Mouse (Mus musculus): ENCODE measurements around the gene Tmem26. TPM values are rescaled to one million over a fixed set of nuclear protein-coding genes. Genes with fewer than 3 reads are reported as not detected.

The Tmem26 gene
- polyA plus RNA-seq, 1 experiment from 2014 or later: 5.1 TPM

GRCm38 (mm10) chr10:68783856-68784255 lies 60.4 kb downstream of the Tmem26 start:
- no peak overlapping the region for H3K4me2 ChIP-seq (ENCODE audit: low read length)
- H3K4me1 ChIP-seq (ENCODE audit: control insufficient read depth, insufficient read depth, low read length): no peaks in the 10 kb centered on the region
- H3K36me3 ChIP-seq (ENCODE audit: control insufficient read depth, insufficient read depth, low read length): no peaks in the 10 kb centered on the region
- no peak overlapping the region for H3K27ac ChIP-seq (ENCODE audit: low read length)
- H3K4me3 ChIP-seq (ENCODE audit: low read depth, low read length): no peak overlapping the region
- no peaks in the 10 kb centered on the region for H3K27me3 ChIP-seq (ENCODE audit: control insufficient read depth, insufficient read depth, low read depth, low read length)
- H3K9ac ChIP-seq (ENCODE audit: low read depth, low read length): no peak overlapping the region
- ATAC-seq: no peak
- no peaks in the 10 kb centered on the region; the same call in 1 of the 2 replicates for H3K9me3 ChIP-seq (replicated peaks; ENCODE audit: control insufficient read depth, low read length, poor library complexity, severe bottlenecking)
- 93% methylated on average over 2 of the region's 2 CpGs for WGBS

GRCm38 (mm10) chr10:68784463-68784862 lies 61.0 kb downstream of the Tmem26 start:
- Histone ChIP-seq H3K27ac (ENCODE audit: low read length) (no peak overlapping the region), H3K27me3 (ENCODE audit: control insufficient read depth, insufficient read depth, low read depth, low read length) (no peaks in the 10 kb centered on the region), H3K36me3 (ENCODE audit: control insufficient read depth, insufficient read depth, low read length) (no peaks in the 10 kb centered on the region), H3K9ac (ENCODE audit: low read depth, low read length) (no peak overlapping the region), H3K4me1 (ENCODE audit: control insufficient read depth, insufficient read depth, low read length) (no peaks in the 10 kb centered on the region), H3K4me3 (ENCODE audit: low read depth, low read length) (no peak overlapping the region), H3K4me2 (ENCODE audit: low read length) (no peak overlapping the region), H3K9me3 (replicated peaks; ENCODE audit: control insufficient read depth, low read length, poor library complexity, severe bottlenecking) (no peaks in the 10 kb centered on the region; the same call in 1 of the 2 replicates)
- 87% methylated on average over 1 of the region's 1 CpGs for WGBS
- no peak for ATAC-seq

GRCm38 (mm10) chr10:68795466-68795865 lies 72.0 kb downstream of the Tmem26 start:
- Histone ChIP-seq H3K9me3 (replicated peaks; ENCODE audit: control insufficient read depth, low read length, poor library complexity, severe bottlenecking) (no peaks in the 10 kb centered on the region), H3K4me1 (ENCODE audit: control insufficient read depth, insufficient read depth, low read length) (no peaks in the 10 kb centered on the region), H3K27me3 (ENCODE audit: control insufficient read depth, insufficient read depth, low read depth, low read length) (no peaks in the 10 kb centered on the region), H3K4me3 (ENCODE audit: low read depth, low read length) (no peak overlapping the region), H3K27ac (ENCODE audit: low read length) (no peak overlapping the region), H3K36me3 (ENCODE audit: control insufficient read depth, insufficient read depth, low read length) (no peaks in the 10 kb centered on the region), H3K9ac (ENCODE audit: low read depth, low read length) (no peak overlapping the region), H3K4me2 (ENCODE audit: low read length) (no peak overlapping the region)
- WGBS: 13% methylated on average over 3 of the region's 3 CpGs
- ATAC-seq: no peak

- Histone ChIP-seq H3K27ac (ENCODE audit: low read length) (no peak overlapping the region), H3K4me2 (ENCODE audit: low read length) (no peak overlapping the region), H3K9me3 (replicated peaks; ENCODE audit: control insufficient read depth, low read length, poor library complexity, severe bottlenecking) (no peaks in the 10 kb centered on the region), H3K4me1 (ENCODE audit: control insufficient read depth, insufficient read depth, low read length) (no peaks in the 10 kb centered on the region), H3K36me3 (ENCODE audit: control insufficient read depth, insufficient read depth, low read length) (no peaks in the 10 kb centered on the region), H3K4me3 (ENCODE audit: low read depth, low read length) (no peak overlapping the region), H3K27me3 (ENCODE audit: control insufficient read depth, insufficient read depth, low read depth, low read length) (no peaks in the 10 kb centered on the region), H3K9ac (ENCODE audit: low read depth, low read length) (no peak overlapping the region)
- no peak for ATAC-seq
- WGBS: 76% methylated on average over 7 of the region's 7 CpGs
These were observed 76.4 kb downstream of the Tmem26 start for GRCm38 (mm10) chr10:68799883-68800282.

- Histone ChIP-seq H3K4me3 (ENCODE audit: low read depth, low read length) (no peak overlapping the region), H3K4me2 (ENCODE audit: low read length) (0 out of 2 replicates have a peak overlapping the region, but pooled peaks have one; percentile 5), H3K9me3 (replicated peaks; ENCODE audit: control insufficient read depth, low read length, poor library complexity, severe bottlenecking) (no peaks in the 10 kb centered on the region), H3K4me1 (ENCODE audit: control insufficient read depth, insufficient read depth, low read length) (no peaks in the 10 kb centered on the region), H3K27ac (ENCODE audit: low read length) (no peak overlapping the region), H3K36me3 (ENCODE audit: control insufficient read depth, insufficient read depth, low read length) (no peaks in the 10 kb centered on the region), H3K27me3 (ENCODE audit: control insufficient read depth, insufficient read depth, low read depth, low read length) (no peaks in the 10 kb centered on the region), H3K9ac (ENCODE audit: low read depth, low read length) (no peak overlapping the region)
- ATAC-seq: peak; percentile 66
- WGBS: 82% methylated on average over 7 of the region's 7 CpGs
These were observed 76.9 kb downstream of the Tmem26 start for GRCm38 (mm10) chr10:68800339-68800738.

GRCm38 (mm10) chr10:68806328-68806727 lies 82.9 kb downstream of the Tmem26 start:
- Histone ChIP-seq H3K4me1 (ENCODE audit: control insufficient read depth, insufficient read depth, low read length) (no peaks in the 10 kb centered on the region), H3K27ac (ENCODE audit: low read length) (no peak overlapping the region), H3K4me2 (ENCODE audit: low read length) (no peak overlapping the region), H3K4me3 (ENCODE audit: low read depth, low read length) (no peak overlapping the region), H3K9me3 (replicated peaks; ENCODE audit: control insufficient read depth, low read length, poor library complexity, severe bottlenecking) (no peaks in the 10 kb centered on the region), H3K27me3 (ENCODE audit: control insufficient read depth, insufficient read depth, low read depth, low read length) (no peaks in the 10 kb centered on the region), H3K36me3 (ENCODE audit: control insufficient read depth, insufficient read depth, low read length) (no peaks in the 10 kb centered on the region), H3K9ac (ENCODE audit: low read depth, low read length) (no peak overlapping the region)
- ATAC-seq: no peak
- 54% methylated on average over 1 of the region's 1 CpGs for WGBS

GRCm38 (mm10) chr10:68810958-68811357 lies 87.5 kb downstream of the Tmem26 start:
- H3K9ac ChIP-seq (ENCODE audit: low read depth, low read length): no peak overlapping the region
- H3K27me3 ChIP-seq (ENCODE audit: control insufficient read depth, insufficient read depth, low read depth, low read length): no peaks in the 10 kb centered on the region
- 92% methylated on average over 5 of the region's 5 CpGs for whole genome bisulfite sequencing
- no peaks in the 10 kb centered on the region for H3K9me3 ChIP-seq (replicated peaks; ENCODE audit: control insufficient read depth, low read length, poor library complexity, severe bottlenecking)
- no peak overlapping the region for H3K27ac ChIP-seq (ENCODE audit: low read length)
- no peak overlapping the region for H3K4me2 ChIP-seq (ENCODE audit: low read length)
- H3K4me1 ChIP-seq (ENCODE audit: control insufficient read depth, insufficient read depth, low read length): no peaks in the 10 kb centered on the region
- H3K4me3 ChIP-seq (ENCODE audit: low read depth, low read length): no peak overlapping the region
- no peak for ATAC-seq
- no peaks in the 10 kb centered on the region for H3K36me3 ChIP-seq (ENCODE audit: control insufficient read depth, insufficient read depth, low read length)

GRCm38 (mm10) chr10:68812699-68813098 lies 89.3 kb downstream of the Tmem26 start:
- ATAC-seq: no peak
- no peaks in the 10 kb centered on the region for H3K36me3 ChIP-seq (ENCODE audit: control insufficient read depth, insufficient read depth, low read length)
- 79% methylated on average over 12 of the region's 12 CpGs for WGBS
- H3K4me2 ChIP-seq (ENCODE audit: low read length): no peak overlapping the region
- H3K27ac ChIP-seq (ENCODE audit: low read length): no peak overlapping the region
- H3K4me1 ChIP-seq (ENCODE audit: control insufficient read depth, insufficient read depth, low read length): no peaks in the 10 kb centered on the region
- no peak overlapping the region for H3K4me3 ChIP-seq (ENCODE audit: low read depth, low read length)
- H3K27me3 ChIP-seq (ENCODE audit: control insufficient read depth, insufficient read depth, low read depth, low read length): no peaks in the 10 kb centered on the region
- H3K9me3 ChIP-seq (replicated peaks; ENCODE audit: control insufficient read depth, low read length, poor library complexity, severe bottlenecking): no peaks in the 10 kb centered on the region
- no peak overlapping the region for H3K9ac ChIP-seq (ENCODE audit: low read depth, low read length)

GRCm38 (mm10) chr10:68817281-68817680 lies 93.8 kb downstream of the Tmem26 start:
- no peak overlapping the region for H3K4me2 ChIP-seq (ENCODE audit: low read length)
- WGBS: 91% methylated on average over 4 of the region's 4 CpGs
- no peaks in the 10 kb centered on the region for H3K27me3 ChIP-seq (ENCODE audit: control insufficient read depth, insufficient read depth, low read depth, low read length)
- H3K9me3 ChIP-seq (replicated peaks; ENCODE audit: control insufficient read depth, low read length, poor library complexity, severe bottlenecking): no peaks in the 10 kb centered on the region
- no peak for ATAC-seq
- no peak overlapping the region for H3K27ac ChIP-seq (ENCODE audit: low read length)
- no peaks in the 10 kb centered on the region for H3K4me1 ChIP-seq (ENCODE audit: control insufficient read depth, insufficient read depth, low read length)
- no peaks in the 10 kb centered on the region for H3K36me3 ChIP-seq (ENCODE audit: control insufficient read depth, insufficient read depth, low read length)
- no peak overlapping the region for H3K4me3 ChIP-seq (ENCODE audit: low read depth, low read length)
- no peak overlapping the region for H3K9ac ChIP-seq (ENCODE audit: low read depth, low read length)
